Mouse (Mus musculus): ENCODE results near the gene Afap1.

DNA sequence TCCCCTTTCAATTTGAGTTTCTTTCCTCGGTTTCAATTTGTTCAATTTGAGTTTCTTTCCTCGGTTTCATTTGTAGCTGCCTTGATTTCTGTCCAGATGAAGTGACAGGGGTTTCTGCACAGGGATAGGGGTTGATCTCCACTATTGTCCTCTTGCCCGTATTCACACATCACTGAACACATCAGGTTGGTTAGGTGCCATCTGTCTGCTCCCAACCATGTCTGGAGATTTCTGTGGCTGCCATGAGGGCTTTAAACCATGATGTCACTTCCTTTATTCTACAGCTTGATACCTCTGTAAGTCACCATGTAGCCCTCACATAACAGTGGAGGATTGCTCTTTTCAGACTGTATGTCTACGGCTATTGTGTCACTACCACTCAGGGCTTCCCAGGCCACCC lies 4.0 kb downstream of the Afap1 start:
- TF ChIP-seq POLR2A (IDR thresholded peaks at IDR 0.05; ENCODE audit: insufficient read length, low read depth) (no peak), TCF12 (IDR thresholded peaks at IDR 0.05; ENCODE audit: insufficient read depth, poor library complexity, severe bottlenecking) (no peak), POLR2AphosphoS2 (IDR thresholded peaks at IDR 0.05; ENCODE audit: insufficient read length, low read depth) (no peak), MYOG (IDR thresholded peaks at IDR 0.05; ENCODE audit: control insufficient read depth in 1 of 3, insufficient read depth in 1 of 3, insufficient read length in 2 of 3, low read depth in 2 of 3) (no peak), USF1 (IDR thresholded peaks at IDR 0.05; ENCODE audit: low read depth) (no peak), MYOD1 (IDR thresholded peaks at IDR 0.05; ENCODE audit: control insufficient read depth in 1 of 3, insufficient read length in 2 of 3, low read depth in 2 of 3) (no peak), SRF (IDR thresholded peaks at IDR 0.05; ENCODE audit: control insufficient read depth, insufficient read length, low read depth) (no peak)
